Mouse (Mus musculus) liver, embryonic 11.5 days (tissue): Measurements from ENCODE around the gene Ehd4. TPM values are rescaled to one million over a fixed set of nuclear protein-coding genes. Genes with fewer than 3 reads are reported as not detected.

ENCODE experiments used
- ATAC-seq: fragments of 200-750 bp; cut with Nextera tagmentation; replicated peaks from 2 replicates; pipeline ENCODE4 v1.8.0; 2017; ENCODE audit warnings: moderate number of reproducible peaks, mild to moderate bottlenecking, moderate TSS enrichment, moderate library complexity; ENCODE audit not compliant: low FRiP score
- DNase-seq: peaks from one replicate; pipeline ENCODE4 v3.0.0-alpha.2; 2017; ENCODE audit warnings: low spot score
- H3K27ac ChIP-seq: fragments of 300-500 bp; sonication (generic); 2 replicates; pipeline ENCODE4 v1.5.1; 2014; ENCODE audit warnings: mild to moderate bottlenecking, low read depth, low read length, control low read depth
- H3K27me3 ChIP-seq: fragments of 300-500 bp; sonication (generic); replicated peaks from 2 replicates; pipeline ENCODE4 v1.6.1; 2014; ENCODE audit warnings: low read length, mixed read lengths; ENCODE audit not compliant: control insufficient read depth, insufficient read depth
- H3K36me3 ChIP-seq: fragments of 300-500 bp; sonication (generic); 2 replicates; pipeline ENCODE4 v1.6.1; 2014; ENCODE audit warnings: mild to moderate bottlenecking, low read length, moderate library complexity, mixed read lengths; ENCODE audit not compliant: control insufficient read depth, insufficient read depth
- H3K4me1 ChIP-seq: fragments of 300-500 bp; sonication (generic); replicated peaks from 2 replicates; pipeline ENCODE4 v1.6.1; 2014; ENCODE audit warnings: low read length, mixed read lengths; ENCODE audit not compliant: control insufficient read depth, insufficient read depth
- H3K4me2 ChIP-seq: fragments of 300-500 bp; sonication (generic); 2 replicates; pipeline ENCODE4 v1.6.1; 2014; ENCODE audit warnings: mild to moderate bottlenecking, control low read depth, moderate library complexity
- H3K4me3 ChIP-seq: fragments of 300-500 bp; sonication (generic); 2 replicates; pipeline ENCODE4 v1.5.1; 2014; ENCODE audit warnings: low read depth, low read length, control low read depth
- H3K9ac ChIP-seq: fragments of 300-500 bp; sonication (generic); 2 replicates; pipeline ENCODE4 v1.6.1; 2014; ENCODE audit warnings: low read depth, low read length, control low read depth
- H3K9me3 ChIP-seq: fragments of 300-500 bp; sonication (generic); 2 replicates; pipeline ENCODE4 v1.6.1; 2016; ENCODE audit warnings: low read length, inconsistent platforms, mixed read lengths; ENCODE audit not compliant: control insufficient read depth
- whole genome bisulfite sequencing: fragments of 180-500 bp; shearing (Covaris S2); extraction: QIAGEN DNeasy Blood & Tissue Kit; methylation state at CpG from one replicate; pipeline ENCODE4 v1.1.7; 2014; 5-methylcytosine and 5-hydroxymethylcytosine counted together
- polyA plus RNA-seq: library from polyadenylated mRNA; unstranded; fragments of >200 nt; fragmentation: Nextera tagmentation; extraction: Ambion mirVana; gene quantifications from 2 replicates; pipeline ENCODE4 v1.2.1, GENCODE M21; 2014

Ehd4 gene
- polyA plus RNA-seq, 1 experiment from 2014 or later = 24.1 TPM

DNA sequence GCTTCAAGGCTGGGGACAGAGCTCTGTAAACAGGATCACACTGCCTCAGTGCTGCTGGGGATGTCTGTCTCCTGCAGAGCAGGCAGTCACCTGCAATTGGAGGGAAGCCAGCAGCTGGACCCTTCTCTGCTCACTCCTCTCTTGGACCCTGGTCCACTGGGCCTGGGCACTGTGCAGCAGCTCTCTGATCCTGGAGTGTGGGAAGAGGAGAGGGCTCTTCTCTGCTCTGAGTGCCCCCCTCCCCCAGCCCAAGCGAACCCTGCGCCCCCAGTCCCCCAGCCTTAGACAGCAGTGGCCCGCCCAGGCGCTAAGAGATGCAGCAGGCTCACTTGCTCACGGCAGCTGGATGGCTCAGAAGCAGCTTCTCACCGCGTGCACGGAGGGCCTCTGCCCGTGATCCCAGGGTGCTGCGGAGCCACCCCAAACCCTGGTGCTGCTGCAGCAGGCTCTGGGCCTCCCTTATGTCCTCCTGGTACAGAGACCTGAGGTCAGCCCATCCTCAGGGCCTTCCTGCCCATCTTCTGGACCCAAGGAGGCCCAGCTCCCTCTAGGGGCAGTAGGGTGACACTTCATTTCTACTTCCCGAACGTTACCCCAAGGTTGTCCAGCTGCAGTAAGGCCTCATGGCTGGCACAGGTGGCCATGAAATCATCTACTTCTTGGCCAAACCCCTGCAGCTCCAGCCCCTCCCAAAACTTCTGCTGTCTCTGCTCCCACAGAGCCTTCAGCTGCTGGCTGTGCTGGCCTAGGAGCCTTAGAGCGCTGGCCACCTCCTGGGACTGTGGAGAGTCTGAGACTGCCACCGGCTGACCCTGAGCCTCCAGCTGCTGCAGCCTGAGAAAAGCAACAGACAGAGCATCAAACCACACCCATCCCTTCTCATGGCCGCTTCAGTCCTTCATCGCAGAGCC is 85.6 kb downstream of the Ehd4 start:
- Histone ChIP-seq H3K27ac (no peak overlapping the region), H3K36me3 (no peaks in the 10 kb centered on the region), H3K4me2 (no peak overlapping the region), H3K27me3 (0 out of 2 replicates have a peak, but pooled peaks cover 2% of the 10 kb centered on the region), H3K9ac (no peak overlapping the region), H3K4me1 (no peaks in the 10 kb centered on the region), H3K4me3 (no peak overlapping the region), H3K9me3 (no peaks in the 10 kb centered on the region)
- DNase-seq = no peak
- WGBS = 42% methylated on average over 16 of the region's 16 CpGs
- no peak for ATAC-seq

DNA sequence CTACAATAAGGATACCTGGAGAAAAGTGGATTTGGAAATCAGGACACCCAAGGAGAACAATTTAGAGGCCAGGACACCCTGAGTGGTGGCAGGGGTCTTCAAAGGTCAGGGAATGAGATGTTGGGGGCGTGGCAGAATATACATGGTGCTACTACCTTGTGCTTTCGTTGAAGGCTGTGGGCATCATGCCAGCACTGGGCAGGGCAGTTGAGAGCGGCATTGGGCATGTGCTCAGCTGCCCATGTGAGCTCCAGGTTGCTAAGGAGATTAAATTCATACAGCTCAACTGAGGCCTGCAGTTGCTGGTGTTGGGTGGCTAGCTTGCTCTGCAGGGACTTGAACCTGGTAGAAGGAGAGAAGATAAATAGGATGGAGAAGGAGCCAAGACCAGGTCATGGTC is 88.2 kb downstream of the Ehd4 start:
- no peaks in the 10 kb centered on the region for H3K4me1 ChIP-seq
- 80% methylated on average over 3 of the region's 3 CpGs for WGBS
- H3K9ac ChIP-seq = no peak overlapping the region
- 0 out of 2 replicates have a peak, but pooled peaks cover 2% of the 10 kb centered on the region for H3K27me3 ChIP-seq
- ATAC-seq (no peak), DNase-seq (no peak)
- H3K4me2 ChIP-seq = no peak overlapping the region
- no peak overlapping the region for H3K4me3 ChIP-seq
- H3K9me3 ChIP-seq = no peaks in the 10 kb centered on the region
- no peak overlapping the region for H3K27ac ChIP-seq
- no peaks in the 10 kb centered on the region for H3K36me3 ChIP-seq

DNA sequence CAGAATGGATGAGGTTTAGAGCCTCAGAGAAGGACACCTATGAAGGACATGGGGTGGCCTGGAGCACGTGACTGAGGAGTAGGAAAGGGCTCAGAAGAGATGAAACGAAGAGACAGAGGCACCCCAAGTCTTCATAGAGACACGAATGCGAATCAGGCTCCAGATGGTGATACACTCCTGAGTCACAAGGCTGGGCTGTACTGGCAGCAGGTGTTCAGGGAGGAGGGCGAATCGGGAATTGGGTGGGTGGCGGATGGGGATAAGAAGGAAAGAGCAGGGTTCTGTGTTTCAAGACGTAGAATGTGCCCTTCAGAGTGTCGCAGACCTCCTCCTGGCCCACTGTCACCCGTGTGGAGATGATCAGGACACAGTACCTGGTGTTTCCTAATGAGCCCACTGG is 89.2 kb downstream of the Ehd4 start:
- Histone ChIP-seq H3K27me3 (0 out of 2 replicates have a peak, but pooled peaks cover 2% of the 10 kb centered on the region), H3K4me1 (no peaks in the 10 kb centered on the region), H3K9me3 (no peaks in the 10 kb centered on the region), H3K36me3 (no peaks in the 10 kb centered on the region), H3K4me3 (no peak overlapping the region), H3K9ac (no peak overlapping the region), H3K4me2 (no peak overlapping the region), H3K27ac (no peak overlapping the region)
- 84% methylated on average over 10 of the region's 10 CpGs for WGBS
- ATAC-seq (no peak), DNase-seq (no peak)

DNA sequence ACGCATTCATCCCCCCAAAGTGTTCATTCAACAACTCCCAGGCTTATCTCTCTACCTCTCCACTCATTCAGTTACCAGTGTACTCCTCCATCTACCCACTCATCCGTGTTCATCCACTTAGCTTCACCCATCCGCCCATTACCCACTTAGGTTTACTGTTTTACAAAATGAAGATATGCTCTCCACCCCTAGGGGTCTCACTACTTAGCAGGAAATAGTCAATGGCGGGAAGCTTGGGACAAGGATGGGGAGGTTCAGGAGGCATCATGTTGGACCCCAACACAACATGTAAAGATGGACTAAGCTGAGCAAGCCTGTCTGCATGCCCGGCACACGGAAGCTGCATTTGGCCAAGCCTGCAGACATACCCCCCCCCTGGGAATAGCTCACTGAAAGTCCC is 89.8 kb downstream of the Ehd4 start:
- Histone ChIP-seq H3K4me1 (no peaks in the 10 kb centered on the region), H3K27ac (no peak overlapping the region), H3K36me3 (no peaks in the 10 kb centered on the region), H3K9me3 (no peaks in the 10 kb centered on the region), H3K9ac (no peak overlapping the region), H3K27me3 (0 out of 2 replicates have a peak, but pooled peaks cover 2% of the 10 kb centered on the region), H3K4me2 (no peak overlapping the region), H3K4me3 (no peak overlapping the region)
- ATAC-seq (no peak), DNase-seq (no peak)
- WGBS = 76% methylated on average over 6 of the region's 6 CpGs

DNA sequence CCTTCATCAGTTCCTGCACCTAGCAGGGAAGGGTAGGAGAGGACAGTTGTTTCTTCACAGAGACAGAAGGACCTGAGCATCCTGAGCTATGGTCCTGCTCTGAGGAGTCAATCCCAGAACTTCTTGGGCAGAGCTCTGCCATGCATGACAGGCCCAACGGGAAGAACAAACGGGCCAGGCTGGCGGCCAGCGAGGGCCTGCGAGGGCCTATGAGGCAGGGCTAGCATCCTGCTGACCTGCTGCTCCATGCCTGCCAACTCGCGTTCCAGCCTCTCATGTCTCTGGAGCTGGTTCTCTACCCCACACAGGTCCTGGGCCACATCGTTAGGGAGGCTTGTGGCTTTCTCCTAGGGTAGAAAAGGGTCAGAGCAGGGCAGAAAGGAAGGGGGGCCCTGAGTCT is 92.2 kb downstream of the Ehd4 start:
- Histone ChIP-seq H3K36me3 (no peaks in the 10 kb centered on the region), H3K4me2 (no peak overlapping the region), H3K4me1 (no peaks in the 10 kb centered on the region), H3K27me3 (0 out of 2 replicates have a peak, but pooled peaks cover 2% of the 10 kb centered on the region), H3K4me3 (no peak overlapping the region), H3K9me3 (no peaks in the 10 kb centered on the region), H3K27ac (no peak overlapping the region), H3K9ac (no peak overlapping the region)
- DNase-seq (no peak), ATAC-seq (no peak)
- WGBS = 83% methylated on average over 8 of the region's 8 CpGs

DNA sequence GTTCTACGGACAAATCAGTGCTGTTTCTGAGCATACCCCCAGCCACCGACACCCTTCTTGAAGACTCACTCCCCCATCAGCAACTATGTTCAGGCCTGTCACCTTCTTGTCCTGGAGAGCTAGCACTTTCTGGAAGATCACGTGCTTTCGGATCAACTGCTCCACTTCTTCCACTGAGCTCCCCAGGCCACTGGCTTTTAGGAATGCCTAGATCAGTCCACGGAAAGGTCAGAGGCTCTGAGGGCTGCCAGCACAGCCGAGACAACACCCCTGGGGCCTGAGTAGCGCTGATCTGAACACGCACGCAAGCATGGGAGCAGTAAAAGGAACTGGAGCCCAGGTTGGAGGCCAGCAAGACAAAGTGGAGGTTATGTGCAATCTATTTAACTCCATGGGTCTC is 93.8 kb downstream of the Ehd4 start:
- ATAC-seq (no peak), DNase-seq (no peak)
- Histone ChIP-seq H3K9me3 (no peaks in the 10 kb centered on the region), H3K36me3 (no peaks in the 10 kb centered on the region), H3K4me2 (no peak overlapping the region), H3K9ac (no peak overlapping the region), H3K27ac (no peak overlapping the region), H3K27me3 (no peaks in the 10 kb centered on the region), H3K4me3 (no peak overlapping the region), H3K4me1 (no peaks in the 10 kb centered on the region)
- WGBS = 79% methylated on average over 9 of the region's 9 CpGs

DNA sequence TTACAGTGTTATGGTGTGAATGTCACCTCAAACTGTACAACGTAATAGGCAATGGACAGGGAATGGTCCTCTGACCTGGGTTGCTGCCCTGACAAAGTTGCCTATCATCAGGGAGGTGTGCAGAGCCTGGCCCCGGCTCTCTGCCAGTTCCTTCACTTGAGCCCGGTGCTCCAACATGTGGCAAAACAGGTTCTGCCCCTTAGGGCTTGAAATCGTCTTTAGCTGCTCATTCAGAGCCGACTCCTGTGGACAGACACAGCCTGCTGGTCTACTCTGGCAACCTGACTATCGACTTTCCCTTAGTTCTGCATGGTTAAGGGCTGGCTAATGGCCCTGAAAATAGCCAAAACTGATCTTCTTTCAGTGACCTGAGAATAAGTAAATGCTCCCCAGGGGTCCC is 94.2 kb downstream of the Ehd4 start:
- no peaks in the 10 kb centered on the region for H3K9me3 ChIP-seq
- H3K27me3 ChIP-seq = no peaks in the 10 kb centered on the region
- no peak overlapping the region for H3K4me3 ChIP-seq
- no peak overlapping the region for H3K27ac ChIP-seq
- 59% methylated on average over 6 of the region's 6 CpGs for WGBS
- no peak overlapping the region for H3K4me2 ChIP-seq
- no peak overlapping the region for H3K9ac ChIP-seq
- H3K36me3 ChIP-seq = no peaks in the 10 kb centered on the region
- no peaks in the 10 kb centered on the region for H3K4me1 ChIP-seq
- ATAC-seq = no peak
- DNase-seq = no peak

DNA sequence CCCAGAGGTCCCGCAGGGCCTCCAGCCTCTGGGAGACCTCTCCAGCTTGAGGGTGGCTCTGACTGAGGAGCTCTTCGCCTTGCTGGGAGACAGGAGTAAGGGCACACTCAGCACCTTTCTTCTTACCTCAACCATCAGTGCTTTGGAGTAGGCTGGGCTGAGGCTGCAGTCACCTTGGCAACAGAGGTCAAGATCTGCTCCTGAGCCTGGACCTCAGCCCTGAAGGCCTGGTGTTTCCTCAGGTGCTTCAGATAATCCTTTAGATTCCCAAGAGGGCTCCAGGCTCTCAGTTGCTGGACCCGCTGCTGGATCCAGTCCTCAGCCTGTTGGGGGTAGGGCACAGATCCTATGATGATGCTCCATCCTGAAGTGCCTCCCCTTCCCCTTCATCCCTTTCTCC is 94.9 kb downstream of the Ehd4 start:
- no peak for ATAC-seq

DNA sequence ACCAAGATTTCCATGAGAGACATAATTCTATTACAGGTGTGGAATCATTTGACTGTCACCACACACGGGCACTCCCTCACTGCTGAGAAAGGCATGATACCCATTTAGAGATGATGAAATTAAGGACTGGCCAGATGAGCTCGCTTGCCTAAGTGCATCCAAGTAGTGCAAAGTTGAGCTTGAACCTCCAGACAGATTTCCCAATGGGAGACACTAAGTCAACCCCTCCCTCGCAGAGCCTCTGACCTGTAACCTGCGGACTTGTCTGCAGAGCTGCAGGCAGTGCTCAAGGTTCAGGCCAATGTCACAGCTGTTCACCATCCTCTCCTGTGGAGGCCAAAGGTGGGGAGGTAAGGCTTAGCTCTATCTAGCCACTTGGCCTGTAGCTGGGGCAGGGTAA is 95.6 kb downstream of the Ehd4 start:
- Histone ChIP-seq H3K9me3 (no peaks in the 10 kb centered on the region), H3K27me3 (no peaks in the 10 kb centered on the region), H3K4me2 (no peak overlapping the region), H3K36me3 (no peaks in the 10 kb centered on the region), H3K4me1 (no peaks in the 10 kb centered on the region), H3K9ac (no peak overlapping the region), H3K4me3 (no peak overlapping the region), H3K27ac (no peak overlapping the region)
- ATAC-seq = no peak
- no peak for DNase-seq
- WGBS = 76% methylated on average over 4 of the region's 4 CpGs

More for the DNA sequence above, 94.9 kb downstream of the Ehd4 start:
- Histone ChIP-seq H3K36me3 (no peaks in the 10 kb centered on the region), H3K4me1 (no peaks in the 10 kb centered on the region), H3K9ac (no peak overlapping the region), H3K4me3 (no peak overlapping the region), H3K9me3 (no peaks in the 10 kb centered on the region), H3K27me3 (no peaks in the 10 kb centered on the region), H3K4me2 (no peak overlapping the region), H3K27ac (no peak overlapping the region)
- DNase-seq = no peak
- WGBS = 77% methylated on average over 3 of the region's 3 CpGs
